Mouse (Mus musculus): ENCODE measurements around the gene Trim43b.
"Not testable (repeated sequence)": the region's sequence is repeated elsewhere in the genome, so short reads cannot be mapped to it uniquely, and the experiment has no call there.

GRCm38 (mm10) chr9:89104576-89104975 lies 11.9 kb upstream of the Trim43b start:
- not testable (repeated sequence) for TF ChIP-seq TAL1, GATA1 (IDR thresholded peaks at IDR 0.05; ENCODE audit: low read length)
